ENCODE assay signal across 8 mouse cellular contexts in the genomic region with DNA sequence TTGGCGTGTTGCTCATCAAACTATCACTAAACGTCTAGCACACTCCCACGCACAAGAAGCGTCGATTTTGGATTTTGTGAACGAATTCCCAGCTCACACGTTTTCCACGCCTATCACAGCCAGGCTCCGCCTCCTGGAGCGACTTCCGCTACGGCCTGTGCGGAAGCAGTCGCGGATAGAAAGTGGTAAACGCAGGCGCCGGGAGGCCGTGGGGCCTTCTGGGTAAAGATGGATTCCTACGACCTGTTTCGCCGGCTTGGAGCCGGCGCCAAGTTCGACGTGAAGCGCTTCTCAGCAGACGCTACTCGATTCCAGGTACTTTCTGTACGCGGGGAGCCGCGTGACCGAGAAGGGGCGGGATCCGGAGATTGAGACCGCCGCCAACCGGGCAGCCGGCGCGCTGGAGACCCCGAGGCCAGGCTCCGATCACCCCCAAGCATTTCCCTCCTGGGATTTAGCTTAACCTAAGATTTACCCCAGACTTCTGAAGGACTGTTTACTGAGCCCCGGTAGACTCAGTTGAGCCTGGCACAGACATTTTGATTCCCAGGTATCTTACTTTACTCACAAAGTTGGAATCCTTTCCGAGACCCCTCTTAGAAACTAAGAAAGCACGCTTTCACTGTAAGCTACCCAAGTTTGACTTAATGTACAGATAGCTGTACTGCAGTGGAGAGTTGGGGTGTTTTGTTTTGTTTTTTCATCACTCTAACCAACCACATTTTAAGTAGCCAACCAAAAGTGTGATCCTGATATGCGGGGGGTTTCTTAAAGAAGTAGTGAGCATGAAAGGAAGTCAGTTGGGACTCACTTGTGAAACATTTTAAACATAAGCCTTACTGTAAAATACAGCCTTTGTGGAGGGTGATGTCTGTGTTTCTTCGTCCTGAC. TPM values are rescaled to one million over a fixed set of nuclear protein-coding genes. Genes with fewer than 3 reads are reported as not detected.
DNase-seq lines count a peak whose midpoint lies in the region; ATAC-seq lines count a peak whose summit lies in the region.

A gene (plus strand): TSS at position 113 of the 891 bp plus-strand sequence.

- peak; percentile 94 for DNase-seq in CD4-positive, CD25-positive, alpha-beta regulatory T cell, adult 2 months (ENCODE audit: low read depth, low spot score)
- DNase-seq in fat pad, adult 2 months (ENCODE audit: extremely low read depth, low read depth, low spot score) = peak; percentile 30
- DNase-seq in kidney, postnatal 10 days = peak; percentile 94
- peak; percentile 65 to 80 for DNase-seq in natural killer cell, adult 2 months (ENCODE audit: low spot score in 2 of 2)

- WGBS in heart, embryonic 13.5 days = 1% methylated on average over 49 of the region's 49 CpGs
- WGBS in liver, embryonic 12.5 days (ENCODE audit: insufficient replicate concordance) = 1% methylated on average over 49 of the region's 49 CpGs
- 1% methylated on average over 49 of the region's 49 CpGs for WGBS in stomach, embryonic 15.5 days

- H3K36me3 ChIP-seq in heart, embryonic 13.5 days = peaks cover 40% of the 10 kb centered on the region
- H3K36me3 ChIP-seq in liver, embryonic 12.5 days = peaks cover 40% of the 10 kb centered on the region
- peaks cover 24% of the 10 kb centered on the region for H3K36me3 ChIP-seq in stomach, embryonic 15.5 days

- H3K4me1 ChIP-seq in brown adipose tissue, adult 24 weeks (ENCODE audit: control insufficient read depth, insufficient read depth, insufficient read length, low read length) = peaks cover 3% of the 10 kb centered on the region; the same call in 1 of the 2 replicates
- peaks cover 9% of the 10 kb centered on the region for H3K4me1 ChIP-seq in heart, embryonic 13.5 days
- peaks cover 15% of the 10 kb centered on the region for H3K4me1 ChIP-seq in liver, embryonic 12.5 days
- H3K4me1 ChIP-seq in stomach, embryonic 15.5 days = peaks cover 6% of the 10 kb centered on the region; the same call in 1 of the 2 replicates

- ATAC-seq in heart, embryonic 13.5 days (ENCODE audit: extremely low read depth, insufficient number of reproducible peaks, low FRiP score, low TSS enrichment) = peak; percentile 83
- peak; percentile 95 for ATAC-seq in liver, embryonic 12.5 days
- ATAC-seq in stomach, embryonic 15.5 days (ENCODE audit: insufficient read depth, low FRiP score, low read depth) = peak; percentile 95

- H3K4me2 ChIP-seq in heart, embryonic 13.5 days = peak within 1 kb of the TSS; percentile 75
- H3K4me2 ChIP-seq in liver, embryonic 12.5 days = peak within 1 kb of the TSS; percentile 82
- H3K4me2 ChIP-seq in stomach, embryonic 15.5 days = peak within 1 kb of the TSS; percentile 66

- no peaks in the 10 kb centered on the region for H3K9me3 ChIP-seq in heart, embryonic 13.5 days
- no peaks in the 10 kb centered on the region for H3K9me3 ChIP-seq in liver, embryonic 12.5 days (replicated peaks)
- H3K9me3 ChIP-seq in stomach, embryonic 15.5 days = no peaks in the 10 kb centered on the region

- H3K9ac ChIP-seq in heart, embryonic 13.5 days = peak within 1 kb of the TSS; percentile 91
- peak within 1 kb of the TSS; percentile 89 for H3K9ac ChIP-seq in liver, embryonic 12.5 days
- H3K9ac ChIP-seq in stomach, embryonic 15.5 days = peak within 1 kb of the TSS; percentile 58

- H3K27me3 ChIP-seq in heart, embryonic 13.5 days (replicated peaks) = peaks cover 36% of the 10 kb centered on the region
- peaks cover 18% of the 10 kb centered on the region; the same call in 1 of the 2 replicates for H3K27me3 ChIP-seq in liver, embryonic 12.5 days (replicated peaks)
- H3K27me3 ChIP-seq in stomach, embryonic 15.5 days (replicated peaks) = no peaks in the 10 kb centered on the region

- peak within 1 kb of the TSS; percentile 94 for H3K4me3 ChIP-seq in brown adipose tissue, adult 24 weeks (ENCODE audit: insufficient read depth, low read depth, low read length)
- H3K4me3 ChIP-seq in heart, embryonic 13.5 days = peak within 1 kb of the TSS; percentile 81
- H3K4me3 ChIP-seq in liver, embryonic 12.5 days = peak within 1 kb of the TSS; percentile 87
- peak within 1 kb of the TSS; percentile 62 for H3K4me3 ChIP-seq in stomach, embryonic 15.5 days (replicated peaks)

- H3K27ac ChIP-seq in brown adipose tissue, adult 24 weeks (replicated peaks; ENCODE audit: low read depth, low read length) = peak within 1 kb of the TSS; percentile 58
- H3K27ac ChIP-seq in heart, embryonic 13.5 days (replicated peaks) = peak within 1 kb of the TSS; percentile 66
- H3K27ac ChIP-seq in liver, embryonic 12.5 days = peak within 1 kb of the TSS; percentile 83
- H3K27ac ChIP-seq in stomach, embryonic 15.5 days = peak within 1 kb of the TSS; percentile 67

RNA-seq across cellular contexts. Expression of the gene that starts here (rescaled TPM):
- polyA plus RNA-seq in brown adipose tissue, adult 24 weeks (2012; ENCODE audit: insufficient read depth, insufficient read length, missing spikeins) = 13.7 and 15.9 TPM in 2 replicates
- 19.2 and 20.6 TPM in 2 replicates for polyA plus RNA-seq in heart, embryonic 13.5 days (2015; fragmentation: Nextera tagmentation; extraction: Ambion mirVana)
- 24.3 and 27.4 TPM in 2 replicates for polyA plus RNA-seq in liver, embryonic 12.5 days (2016; fragmentation: Nextera tagmentation; extraction: Ambion mirVana)
- 30.4 and 31.0 TPM in 2 replicates for polyA plus RNA-seq in stomach, embryonic 15.5 days (2015; fragmentation: Nextera tagmentation; extraction: Ambion mirVana)

Comparison
In these comparisons a context has a peak if more than half of its experiments do, and no peak if none do; other contexts are left out.
1. Peak in every context shown above with its lines: DNase-seq, ATAC-seq, H3K4me3 ChIP-seq and H3K27ac ChIP-seq.
2. DNase-seq: peak in every context shown above with its lines; median percentile 94 in CD4-positive, CD25-positive, alpha-beta regulatory T cell, adult 2 months; 94 in kidney, postnatal 10 days; 72 in natural killer cell, adult 2 months; 30 in fat pad, adult 2 months.